Mouse (Mus musculus) midbrain, embryonic 15.5 days (tissue): Measurements from ENCODE around the gene Etfbkmt. TPM values are rescaled to one million over a fixed set of nuclear protein-coding genes. Genes with fewer than 3 reads are reported as not detected.

Experiments used
- ATAC-seq: fragments of 200-750 bp; cut with Nextera tagmentation; replicated peaks from 2 replicates; pipeline ENCODE4 v1.8.0; 2017; ENCODE audit warnings: moderate TSS enrichment
- H3K27ac ChIP-seq: fragments of 300-500 bp; sonication (generic); 2 replicates; pipeline ENCODE4 v1.5.1; 2015; ENCODE audit warnings: mild to moderate bottlenecking, inconsistent platforms
- H3K27me3 ChIP-seq: fragments of 300-500 bp; sonication (generic); replicated peaks from 2 replicates; pipeline ENCODE4 v1.6.1; 2015; ENCODE audit warnings: inconsistent platforms
- H3K36me3 ChIP-seq: fragments of 300-500 bp; sonication (generic); replicated peaks from 2 replicates; pipeline ENCODE4 v1.6.1; 2015; ENCODE audit warnings: inconsistent platforms
- H3K4me1 ChIP-seq: fragments of 300-500 bp; sonication (generic); 2 replicates; pipeline ENCODE4 v1.6.1; 2015; ENCODE audit warnings: inconsistent platforms
- H3K4me2 ChIP-seq: fragments of 300-500 bp; sonication (generic); 2 replicates; pipeline ENCODE4 v1.6.1; 2015; ENCODE audit warnings: inconsistent platforms, mild to moderate bottlenecking, moderate library complexity
- H3K4me3 ChIP-seq: fragments of 300-500 bp; sonication (generic); 2 replicates; pipeline ENCODE4 v1.5.1; 2015; ENCODE audit warnings: mild to moderate bottlenecking, inconsistent platforms
- H3K9ac ChIP-seq: fragments of 300-500 bp; sonication (generic); 2 replicates; pipeline ENCODE4 v1.6.1; 2015; ENCODE audit warnings: mild to moderate bottlenecking, inconsistent platforms
- H3K9me3 ChIP-seq: fragments of 300-500 bp; sonication (generic); 2 replicates; pipeline ENCODE4 v1.6.1; 2016; ENCODE audit warnings: inconsistent platforms
- WGBS: fragments of 180-500 bp; shearing (Covaris S2); methylation state at CpG from one replicate; pipeline ENCODE4 v1.1.7; 2015; ENCODE audit warnings: mixed read lengths; 5-methylcytosine and 5-hydroxymethylcytosine counted together
- polyA plus RNA-seq: library from polyadenylated mRNA; unstranded; fragments of >200 nt; fragmentation: Nextera tagmentation; extraction: Ambion mirVana; gene quantifications from 2 replicates; pipeline ENCODE4 v1.2.1, GENCODE M21; 2015

Gene Etfbkmt
- polyA plus RNA-seq, result 6.8 and 9.8 TPM in 2 replicates

GRCm38 (mm10) chr6:149139471-149139870, at the start of gene Etfbkmt:
Gene Etfbkmt, plus strand, starts transcription at chr6:149139849.
- no peak within 1 kb of the TSS for H3K27ac ChIP-seq
- 0 out of 2 replicates have a peak, but pooled peaks cover 5% of the 10 kb centered on the region for H3K4me1 ChIP-seq
- ATAC-seq, result no peak
- H3K36me3 ChIP-seq, result no peaks in the 10 kb centered on the region
- 70% methylated on average over 1 of the region's 1 CpGs for WGBS
- H3K4me2 ChIP-seq, result no peak within 1 kb of the TSS
- H3K4me3 ChIP-seq, result no peak within 1 kb of the TSS
- H3K9ac ChIP-seq, result no peak within 1 kb of the TSS
- H3K9me3 ChIP-seq, result no peaks in the 10 kb centered on the region
- H3K27me3 ChIP-seq, result no peaks in the 10 kb centered on the region

DNA sequence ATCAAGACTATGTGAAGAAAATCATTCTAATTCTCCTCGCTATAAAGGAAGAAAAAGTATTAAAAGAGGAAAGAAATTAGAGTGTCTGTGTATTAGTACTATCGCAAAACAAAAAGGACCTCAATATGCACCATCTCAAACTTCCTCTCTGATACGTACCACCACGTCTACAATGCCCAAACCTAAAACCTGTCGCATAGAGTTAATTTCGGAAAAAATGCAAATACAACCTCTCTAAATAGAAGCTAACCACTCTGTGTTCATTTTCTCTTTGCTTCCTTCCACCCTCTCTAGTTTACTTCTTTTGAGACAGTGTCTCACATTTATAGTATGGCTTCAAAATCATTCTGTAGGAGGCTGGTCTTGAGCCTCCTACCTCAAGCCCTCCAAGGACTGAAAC, 47.2 kb upstream of the Etfbkmt start:
- H3K36me3 ChIP-seq, result no peaks in the 10 kb centered on the region
- no peak overlapping the region for H3K27ac ChIP-seq
- 96% methylated on average over 6 of the region's 6 CpGs for WGBS
- ATAC-seq, result no peak
- no peak overlapping the region for H3K4me3 ChIP-seq
- H3K9me3 ChIP-seq, result no peaks in the 10 kb centered on the region
- H3K4me1 ChIP-seq, result no peaks in the 10 kb centered on the region
- H3K4me2 ChIP-seq, result no peak overlapping the region
- no peaks in the 10 kb centered on the region for H3K27me3 ChIP-seq
- no peak overlapping the region for H3K9ac ChIP-seq

DNA sequence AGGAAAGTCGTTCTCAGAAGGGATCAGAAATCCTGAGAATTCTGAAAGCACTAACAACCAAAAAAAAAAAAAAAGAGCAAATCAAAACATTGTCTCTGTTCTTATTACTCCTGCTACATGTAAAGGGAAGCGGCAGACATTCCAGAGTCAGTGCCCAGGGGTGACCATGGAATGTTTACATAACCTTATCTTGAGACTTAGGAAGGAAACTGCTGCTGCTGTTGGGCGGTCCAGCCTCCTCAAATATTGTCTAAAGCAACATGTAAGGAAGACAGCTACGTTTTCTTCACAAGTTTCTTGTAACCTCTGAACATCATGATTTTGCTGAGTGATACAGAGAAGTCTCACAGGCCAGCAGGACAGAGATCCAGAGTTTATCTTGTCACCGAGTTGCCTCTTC, 46.2 kb upstream of the Etfbkmt start:
- no peak for ATAC-seq
- no peaks in the 10 kb centered on the region for H3K36me3 ChIP-seq
- 75% methylated on average over 5 of the region's 5 CpGs for WGBS
- H3K27ac ChIP-seq, result no peak overlapping the region
- no peaks in the 10 kb centered on the region for H3K27me3 ChIP-seq
- no peaks in the 10 kb centered on the region for H3K9me3 ChIP-seq
- H3K4me2 ChIP-seq, result no peak overlapping the region
- H3K9ac ChIP-seq, result no peak overlapping the region
- H3K4me1 ChIP-seq, result no peaks in the 10 kb centered on the region
- no peak overlapping the region for H3K4me3 ChIP-seq

DNA sequence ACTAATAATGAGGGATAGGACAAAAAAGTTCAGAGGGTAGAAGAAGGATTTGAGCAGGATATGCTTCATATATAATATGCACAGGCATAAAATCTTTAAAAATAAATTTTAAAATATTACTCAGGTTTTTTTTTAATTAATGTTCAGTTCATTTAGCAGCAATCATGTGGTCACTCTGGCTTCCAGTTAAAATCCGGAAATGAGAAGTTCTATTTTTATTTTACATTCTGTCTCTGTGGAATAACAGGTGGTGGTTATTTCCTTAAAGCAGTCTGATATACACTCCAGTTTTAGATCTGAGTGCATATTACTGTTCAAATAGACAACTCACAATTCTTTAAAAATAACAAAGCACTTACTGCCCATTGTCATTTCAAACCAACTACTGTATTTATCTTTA, 45.1 kb upstream of the Etfbkmt start:
- WGBS, result 92% methylated on average over 1 of the region's 1 CpGs
- no peak overlapping the region for H3K27ac ChIP-seq
- H3K4me3 ChIP-seq, result no peak overlapping the region
- no peak for ATAC-seq
- no peaks in the 10 kb centered on the region for H3K27me3 ChIP-seq
- no peaks in the 10 kb centered on the region for H3K36me3 ChIP-seq
- H3K4me1 ChIP-seq, result peaks cover 8% of the 10 kb centered on the region
- no peak overlapping the region for H3K4me2 ChIP-seq
- H3K9me3 ChIP-seq, result no peaks in the 10 kb centered on the region
- H3K9ac ChIP-seq, result no peak overlapping the region

DNA sequence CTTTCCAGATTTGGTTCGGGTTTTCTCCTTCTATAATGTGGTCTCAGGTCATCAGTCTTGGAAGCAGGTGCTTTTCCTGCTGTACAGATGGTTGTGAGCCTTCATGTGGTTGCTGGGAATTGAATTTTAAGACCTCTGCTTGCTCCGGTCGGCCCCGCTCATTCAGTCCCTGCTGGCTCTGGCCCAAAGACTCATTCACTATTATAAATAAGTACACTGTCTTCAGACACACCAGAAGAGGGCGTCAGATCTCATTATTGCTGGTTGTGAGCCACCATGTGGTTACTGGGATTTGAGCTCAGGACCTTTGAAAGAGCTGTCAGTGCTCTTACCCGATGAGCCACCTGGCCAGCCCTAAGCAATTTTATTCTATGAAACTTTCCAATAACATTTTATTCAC, 44.3 kb upstream of the Etfbkmt start:
- Histone ChIP-seq H3K4me1 (peaks cover 10% of the 10 kb centered on the region), H3K9me3 (no peaks in the 10 kb centered on the region), H3K4me2 (no peak overlapping the region), H3K27me3 (no peaks in the 10 kb centered on the region), H3K9ac (no peak overlapping the region), H3K36me3 (no peaks in the 10 kb centered on the region), H3K4me3 (no peak overlapping the region), H3K27ac (no peak overlapping the region)
- no peak for ATAC-seq
- WGBS, result 70% methylated on average over 6 of the region's 6 CpGs

- Histone ChIP-seq H3K4me1 (peaks cover 10% of the 10 kb centered on the region), H3K36me3 (no peaks in the 10 kb centered on the region), H3K4me2 (no peak overlapping the region), H3K9ac (no peak overlapping the region), H3K4me3 (no peak overlapping the region), H3K27me3 (no peaks in the 10 kb centered on the region), H3K9me3 (no peaks in the 10 kb centered on the region), H3K27ac (no peak overlapping the region)
- 91% methylated on average over 2 of the region's 2 CpGs for WGBS
- no peak for ATAC-seq
Measured at GRCm38 (mm10) chr6:149096233-149096632, 43.4 kb upstream of the Etfbkmt start.

- 100% methylated on average over 1 of the region's 1 CpGs for WGBS
- no peak overlapping the region for H3K4me2 ChIP-seq
- no peaks in the 10 kb centered on the region for H3K27me3 ChIP-seq
- H3K9me3 ChIP-seq, result no peaks in the 10 kb centered on the region
- H3K4me1 ChIP-seq, result peaks cover 14% of the 10 kb centered on the region
- no peak overlapping the region for H3K4me3 ChIP-seq
- no peak overlapping the region for H3K27ac ChIP-seq
- no peak overlapping the region for H3K9ac ChIP-seq
- ATAC-seq, result no peak
- no peaks in the 10 kb centered on the region for H3K36me3 ChIP-seq
Measured at GRCm38 (mm10) chr6:149097276-149097675, 42.4 kb upstream of the Etfbkmt start.

DNA sequence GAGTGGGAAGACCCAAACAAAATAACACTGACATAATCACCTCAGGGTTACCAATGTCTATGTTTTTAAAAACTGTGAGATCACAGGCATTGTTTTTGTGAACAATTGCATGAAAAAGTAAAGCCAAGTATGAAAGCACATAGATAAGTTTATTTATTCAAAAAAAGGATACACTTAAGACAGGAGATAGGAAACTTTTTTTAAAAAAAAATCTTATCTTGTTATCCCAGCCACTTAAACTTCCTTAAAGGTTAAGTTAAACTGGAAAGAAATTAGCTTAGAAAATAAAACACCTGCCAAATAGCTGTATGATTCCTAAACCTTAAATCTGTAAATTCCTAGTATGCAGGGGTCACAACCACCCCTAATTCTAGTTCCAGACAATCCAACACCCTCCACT, 40.7 kb upstream of the Etfbkmt start:
- Histone ChIP-seq H3K4me3 (peak overlapping the region; percentile 23; the same call in 1 of the 2 replicates), H3K4me1 (peaks cover 14% of the 10 kb centered on the region), H3K27ac (no peak overlapping the region), H3K9ac (no peak overlapping the region), H3K27me3 (no peaks in the 10 kb centered on the region), H3K9me3 (no peaks in the 10 kb centered on the region), H3K36me3 (no peaks in the 10 kb centered on the region), H3K4me2 (peak overlapping the region; percentile 63; the same call in 1 of the 2 replicates)
- ATAC-seq, result no peak

- Histone ChIP-seq H3K27me3 (no peaks in the 10 kb centered on the region), H3K4me3 (peak overlapping the region; percentile 72), H3K9me3 (no peaks in the 10 kb centered on the region), H3K4me2 (peak overlapping the region; percentile 63), H3K4me1 (peaks cover 14% of the 10 kb centered on the region), H3K36me3 (no peaks in the 10 kb centered on the region), H3K9ac (peak overlapping the region; percentile 89), H3K27ac (peak overlapping the region; percentile 98)
- WGBS, result under 1% methylated on average over 52 of the region's 52 CpGs
- peak; percentile 67 for ATAC-seq
Measured at GRCm38 (mm10) chr6:149100174-149101075, 39.2 kb upstream of the Etfbkmt start.

- Histone ChIP-seq H3K36me3 (no peaks in the 10 kb centered on the region), H3K9me3 (no peaks in the 10 kb centered on the region), H3K4me1 (peaks cover 14% of the 10 kb centered on the region), H3K9ac (peak within 1 kb of the TSS; percentile 89), H3K4me2 (peak within 1 kb of the TSS; percentile 63), H3K27ac (peak within 1 kb of the TSS; percentile 98), H3K4me3 (peak within 1 kb of the TSS; percentile 72), H3K27me3 (no peaks in the 10 kb centered on the region)
- ATAC-seq, result peak; percentile 96
- WGBS, result under 1% methylated on average over 107 of the region's 124 CpGs
Measured at GRCm38 (mm10) chr6:149101076-149101942, 38.3 kb upstream of the Etfbkmt start, which contains the start of gene Dennd5b. Gene Dennd5b, minus strand, starts transcription at chr6:149101680.

DNA sequence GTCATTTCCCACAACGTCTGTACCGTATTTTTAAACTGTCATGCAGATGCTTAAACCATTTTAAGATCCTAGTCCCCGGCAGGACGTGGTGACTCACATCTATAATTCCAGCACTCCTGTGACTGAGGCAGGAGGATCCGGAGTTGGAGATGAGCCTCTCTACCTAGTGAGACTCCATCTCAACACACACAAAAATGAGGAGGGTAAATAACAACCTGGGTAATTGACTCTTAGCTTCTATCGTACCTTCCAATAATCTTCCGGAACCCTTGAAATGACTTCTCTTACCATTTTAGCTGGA, 37.8 kb upstream of the Etfbkmt start:
- H3K27ac ChIP-seq, result peak overlapping the region; percentile 98
- ATAC-seq, result peak; percentile 61
- H3K9me3 ChIP-seq, result no peaks in the 10 kb centered on the region
- peak overlapping the region; percentile 72 for H3K4me3 ChIP-seq
- peaks cover 14% of the 10 kb centered on the region for H3K4me1 ChIP-seq
- no peaks in the 10 kb centered on the region for H3K27me3 ChIP-seq
- 11% methylated on average over 7 of the region's 7 CpGs for WGBS
- peak overlapping the region; percentile 89 for H3K9ac ChIP-seq
- H3K4me2 ChIP-seq, result peak overlapping the region; percentile 63
- no peaks in the 10 kb centered on the region for H3K36me3 ChIP-seq

GRCm38 (mm10) chr6:149103451-149103850, 36.2 kb upstream of the Etfbkmt start:
- Histone ChIP-seq H3K9me3 (no peaks in the 10 kb centered on the region), H3K36me3 (no peaks in the 10 kb centered on the region)
- 87% methylated on average over 1 of the region's 1 CpGs for WGBS

More at GRCm38 (mm10) chr6:149103451-149103850, 36.2 kb upstream of the Etfbkmt start:
- H3K4me1 ChIP-seq, result peaks cover 14% of the 10 kb centered on the region
- H3K9ac ChIP-seq, result no peak overlapping the region
- H3K27me3 ChIP-seq, result no peaks in the 10 kb centered on the region
- no peak overlapping the region for H3K4me2 ChIP-seq
- H3K27ac ChIP-seq, result no peak overlapping the region
- no peak for ATAC-seq
- H3K4me3 ChIP-seq, result no peak overlapping the region
